ENCODE assay signal across 22 mouse cellular contexts in genomic region chr1:129731991-129732390, GRCm38 (mm10).
"Had no signal": no experiment of that assay in that cellular context is flagged by ENCODE, and none has a peak within 500 bp of the region (broad histone marks: within the 10 kb centered on the region; RNA-seq: fewer than 3 reads in every experiment).

No protein-coding gene starts in this region.

- H3K27me3 ChIP-seq: kidney, embryonic 15.5 days; limb, embryonic 13.5 days; midbrain, embryonic 13.5 days; neural tube, embryonic 12.5 days; neural tube, embryonic 15.5 days had no signal

- ATAC-seq: liver, postnatal 0 days; lung, postnatal 0 days; midbrain, embryonic 13.5 days; midbrain, embryonic 16.5 days had no signal

- H3K36me3 ChIP-seq: kidney, embryonic 15.5 days; limb, embryonic 13.5 days; midbrain, embryonic 13.5 days; neural tube, embryonic 12.5 days; neural tube, embryonic 15.5 days had no signal

- DNase-seq: kidney, adult 8-10 months; kidney, postnatal 10 days; kidney, postnatal 36 days; left cerebral cortex, postnatal 4 days; liver, postnatal 0 days; lung, embryonic 14.5 days; right cerebral cortex, adult 18-20 months; right cerebral cortex, postnatal 14 days; right cerebral cortex, postnatal 4 days; thymus, adult 2 months; thymus, postnatal 14 days; thymus, postnatal 4 days had no signal

- H3K9ac ChIP-seq: kidney, embryonic 15.5 days; limb, embryonic 13.5 days; liver, embryonic 14.5 days; liver, postnatal 0 days; lung, embryonic 14.5 days; midbrain, embryonic 13.5 days; neural tube, embryonic 12.5 days; neural tube, embryonic 15.5 days had no signal

- H3K4me2 ChIP-seq: kidney, embryonic 15.5 days; limb, embryonic 13.5 days; lung, embryonic 14.5 days; midbrain, embryonic 13.5 days; neural tube, embryonic 12.5 days; neural tube, embryonic 15.5 days had no signal

- H3K4me3 ChIP-seq: kidney, embryonic 15.5 days; limb, embryonic 13.5 days; midbrain, embryonic 13.5 days; neural tube, embryonic 12.5 days; neural tube, embryonic 15.5 days had no signal

- H3K4me1 ChIP-seq: kidney, embryonic 15.5 days; limb, embryonic 13.5 days; midbrain, embryonic 13.5 days; neural tube, embryonic 12.5 days; neural tube, embryonic 15.5 days had no signal

- H3K9me3 ChIP-seq: kidney, embryonic 15.5 days; limb, embryonic 13.5 days; midbrain, embryonic 13.5 days; neural tube, embryonic 12.5 days; neural tube, embryonic 15.5 days had no signal

- H3K27ac ChIP-seq: kidney, embryonic 15.5 days; limb, embryonic 13.5 days; liver, embryonic 14.5 days; macrophage; midbrain, embryonic 13.5 days; neural tube, embryonic 12.5 days; neural tube, embryonic 15.5 days; stomach, postnatal 0 days had no signal
